Mouse (Mus musculus) myocyte (in vitro differentiated cells): Measurements from ENCODE around the gene Oxct2a.

Experiments
- CEBPB ChIP-seq: IDR thresholded peaks from 2 replicates; pipeline ENCODE4 v1.6.1; 2011; ENCODE audit warnings: mild to moderate bottlenecking, moderate library complexity; ENCODE audit not compliant: poor library complexity, insufficient read depth, severe bottlenecking
- POLR2A ChIP-seq: IDR thresholded peaks from one replicate; pipeline ENCODE4 v1.6.1; 2011; ENCODE audit warnings: low read depth, mild to moderate bottlenecking, control low read depth, moderate library complexity; ENCODE audit not compliant: insufficient read length
- REST ChIP-seq: IDR thresholded peaks from one replicate; pipeline ENCODE4 v1.6.1; 2011; ENCODE audit warnings: mild to moderate bottlenecking, control low read depth, moderate library complexity; ENCODE audit not compliant: insufficient read depth, insufficient read length
- TCF12 ChIP-seq: IDR thresholded peaks from one replicate; pipeline ENCODE4 v1.6.1; 2011; ENCODE audit warnings: mild to moderate bottlenecking, control low read depth; ENCODE audit not compliant: poor library complexity, insufficient read depth, severe bottlenecking

DNA sequence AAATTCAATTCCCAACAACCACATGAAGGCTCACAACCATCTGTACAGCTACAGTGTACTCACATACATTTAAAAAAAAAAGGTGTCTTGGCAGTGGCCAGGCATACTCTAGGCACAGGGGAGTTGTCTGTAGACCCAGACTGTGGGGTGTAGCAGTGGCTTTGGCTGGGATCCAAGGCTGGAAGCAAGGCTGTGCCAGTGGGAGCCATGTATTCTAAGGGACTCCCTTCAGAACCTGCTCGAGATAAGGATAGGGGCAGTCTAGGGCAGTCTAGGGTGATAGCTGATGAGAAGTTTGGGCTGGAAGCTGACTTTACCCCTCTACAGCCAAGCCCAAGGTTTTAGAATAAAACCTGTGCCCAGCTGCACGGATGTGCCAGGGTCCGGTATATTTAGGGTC, 2.7 kb upstream of the Oxct2a start:
- TF ChIP-seq TCF12 (no peak), REST (no peak), POLR2A (no peak), CEBPB (no peak)
